Mouse (Mus musculus) gastrocnemius, adult 18-20 months (tissue): ENCODE results near the gene Acvr1. TPM values are rescaled to one million over a fixed set of nuclear protein-coding genes. Genes with fewer than 3 reads are reported as not detected.

Experiments
- DNase-seq: peaks from one replicate; pipeline ENCODE4 v3.0.0; 2021; ENCODE audit warnings: low spot score
- total RNA-seq, 2 experiments: library from RNA; stranded (reverse); gene quantifications; 2 replicates each; pipeline ENCODE4 v1.2.3; 2021

Acvr1 gene
- total RNA-seq, 2 experiments from 2014 or later: 20.6 to 26.8 TPM

GRCm38 (mm10) chr2:58520727-58521126, 46.2 kb downstream of the Acvr1 start:
- no peak for DNase-seq

DNA sequence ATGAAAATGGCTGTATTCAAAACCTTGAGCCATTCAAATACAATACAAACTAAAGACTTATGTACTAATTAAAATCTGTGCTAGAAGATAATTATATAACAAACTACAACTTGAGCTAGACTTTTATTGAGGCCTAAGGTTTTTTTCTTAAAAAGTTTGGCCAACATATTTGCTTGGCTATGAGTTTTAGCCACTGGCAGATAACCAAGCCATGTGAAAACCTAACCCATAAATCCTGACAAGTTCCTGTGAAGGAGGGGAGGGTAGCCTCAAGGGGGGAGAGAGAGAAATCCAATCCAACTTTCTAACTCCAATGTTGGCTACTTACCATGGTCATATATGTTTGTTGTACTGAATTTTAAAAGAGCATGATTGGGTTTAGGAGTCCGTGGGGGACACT, 48.4 kb downstream of the Acvr1 start:
- DNase-seq: no peak

DNA sequence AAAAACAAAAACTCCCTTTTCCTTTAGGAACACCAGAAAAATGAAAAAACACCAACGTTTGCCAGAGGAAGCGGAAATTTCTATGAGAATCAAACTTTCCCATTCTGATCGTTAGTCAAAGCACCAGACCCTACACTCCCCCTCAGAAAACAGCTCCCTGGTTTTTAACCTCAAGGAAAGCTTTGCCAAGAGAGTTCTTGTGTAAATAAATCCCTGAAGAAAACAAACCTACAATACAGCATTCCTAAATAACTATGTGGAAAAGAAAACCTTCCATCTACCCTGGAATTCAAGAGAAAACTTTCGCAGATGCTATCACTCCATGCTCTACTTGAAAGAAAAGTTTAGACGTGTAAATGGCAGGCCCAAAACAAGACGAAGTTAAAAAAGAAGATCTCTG, 50.0 kb downstream of the Acvr1 start:
- DNase-seq: no peak

GRCm38 (mm10) chr2:58516000-58516399, 51.0 kb downstream of the Acvr1 start:
- no peak for DNase-seq

DNA sequence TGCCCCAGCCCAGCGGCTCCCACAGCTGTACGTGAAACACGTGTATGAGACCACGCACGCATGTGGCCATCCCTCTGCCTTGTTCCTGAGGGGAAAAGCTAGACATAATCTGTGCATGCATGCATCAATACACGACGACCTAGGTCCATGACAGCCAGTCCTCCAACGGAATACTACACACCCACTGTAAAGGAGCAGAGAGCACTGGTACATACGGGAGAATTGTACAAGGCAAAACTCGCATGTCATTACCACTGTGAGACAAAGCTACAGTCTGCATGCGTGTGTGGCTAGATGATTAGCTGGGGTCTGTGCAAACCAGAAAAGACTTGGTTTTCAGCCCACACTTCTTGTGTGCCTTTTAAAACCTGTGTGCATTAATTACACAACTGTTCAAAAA, 52.5 kb downstream of the Acvr1 start:
- no peak for DNase-seq

DNA sequence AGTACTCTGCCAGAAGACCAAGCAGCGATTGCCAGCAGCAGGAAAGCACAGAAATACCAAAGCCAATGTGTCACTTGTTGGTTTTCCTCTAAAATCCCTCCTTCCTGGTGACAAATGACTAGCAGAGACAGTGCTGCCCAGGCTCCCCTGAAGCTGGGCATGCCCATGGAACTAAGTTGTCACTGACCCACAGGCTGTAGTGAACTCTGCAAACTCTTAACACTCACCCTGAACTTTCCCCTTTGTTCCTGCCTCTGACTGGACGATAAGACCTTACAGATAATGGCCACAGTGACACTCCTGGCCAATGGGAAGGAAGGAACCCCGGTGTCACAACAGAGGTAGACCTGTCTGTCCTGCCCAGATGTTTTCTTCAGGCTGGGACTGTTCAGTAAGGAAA, 53.7 kb downstream of the Acvr1 start:
- DNase-seq: no peak

DNA sequence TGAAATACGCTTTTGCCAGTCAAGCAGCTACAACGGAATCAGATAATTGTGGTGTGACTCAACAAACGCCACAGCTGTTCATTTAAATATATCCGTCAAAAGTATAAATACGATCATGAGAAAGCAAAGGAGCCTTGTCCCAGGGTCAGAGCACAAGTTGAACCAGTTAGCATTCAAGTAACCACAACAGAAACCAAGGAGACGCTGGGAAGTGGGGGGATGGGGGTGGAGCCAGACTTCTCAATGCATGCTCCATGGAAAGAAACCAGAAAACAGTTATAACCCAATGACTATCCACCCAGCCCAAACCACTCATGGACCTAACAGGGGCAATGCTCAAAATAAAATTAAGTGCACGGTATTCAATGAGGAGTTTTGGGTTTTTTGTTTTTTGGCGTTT, 56.8 kb downstream of the Acvr1 start:
- peak; percentile 43 for DNase-seq

DNA sequence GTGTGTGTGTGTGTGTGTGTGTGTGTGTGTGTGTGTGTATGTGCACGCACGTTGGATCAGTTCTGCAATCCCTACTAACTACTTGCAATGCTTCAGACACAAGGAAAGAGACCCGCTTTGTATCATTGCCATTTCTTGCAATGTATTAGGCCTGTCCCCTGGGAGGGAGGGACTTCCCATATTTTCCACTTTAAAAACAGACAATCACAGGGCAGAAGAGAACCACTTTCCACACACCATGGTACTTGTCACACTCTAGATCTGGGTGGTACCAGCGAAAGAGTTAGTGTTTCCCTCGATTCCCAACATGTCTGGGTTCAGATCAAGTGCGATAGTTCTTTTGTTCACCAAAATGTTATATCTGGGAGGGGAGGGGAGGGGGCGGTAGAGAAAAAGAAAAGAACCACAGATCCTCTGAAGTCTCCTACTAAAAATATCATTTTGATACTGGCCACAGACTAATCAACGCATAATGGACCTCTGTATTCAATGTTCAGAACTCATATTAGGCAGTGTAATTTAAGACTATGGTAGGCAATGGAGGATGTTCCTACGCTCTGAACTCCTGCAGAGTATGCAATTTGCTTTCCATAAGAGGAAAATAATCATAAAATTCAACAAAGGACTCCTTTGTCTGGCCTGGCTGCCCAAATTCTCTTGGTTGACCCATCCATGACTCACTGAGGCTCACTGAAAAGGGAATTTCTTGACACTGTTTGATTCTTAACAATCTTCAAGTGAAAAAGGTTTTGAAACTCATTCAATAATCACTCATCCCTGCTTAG, 61.5 kb downstream of the Acvr1 start:
- DNase-seq: no peak

DNA sequence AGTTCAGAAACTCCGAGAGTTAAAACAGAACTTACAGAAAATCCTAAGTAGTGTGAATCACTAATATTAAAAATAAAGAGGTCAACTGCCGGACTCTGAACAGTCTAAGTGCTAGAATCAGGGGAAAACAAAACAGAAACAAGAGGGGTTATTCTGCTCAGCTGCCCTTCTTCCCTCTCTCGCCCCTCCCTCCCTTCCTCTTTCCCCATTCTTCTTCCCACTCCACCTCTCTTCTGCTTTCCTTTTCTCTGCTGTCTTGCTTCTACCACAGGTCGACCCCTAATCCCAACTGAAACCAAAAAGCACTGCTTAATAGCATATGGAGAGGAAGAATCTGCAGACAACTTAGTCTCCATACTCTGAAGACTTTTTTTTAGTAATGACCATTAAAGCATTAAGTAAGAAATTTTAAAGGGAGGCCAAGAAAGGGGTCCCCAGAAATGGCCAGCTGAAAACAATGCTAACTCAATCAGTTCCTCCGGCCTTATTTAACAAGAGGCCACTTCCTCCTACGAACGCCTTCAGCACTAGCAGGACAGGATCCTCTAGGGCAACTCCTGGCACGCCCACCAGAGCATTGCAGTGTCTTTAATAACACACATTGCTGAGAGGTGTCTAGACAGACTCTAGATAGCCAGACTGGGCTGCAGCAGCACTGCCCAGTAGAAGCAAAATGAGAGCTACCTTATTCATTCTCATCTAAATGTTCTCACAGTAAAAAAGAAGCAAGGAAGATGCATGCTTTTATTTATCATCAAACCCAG, 70.1 kb downstream of the Acvr1 start:
- no peak for DNase-seq

DNA sequence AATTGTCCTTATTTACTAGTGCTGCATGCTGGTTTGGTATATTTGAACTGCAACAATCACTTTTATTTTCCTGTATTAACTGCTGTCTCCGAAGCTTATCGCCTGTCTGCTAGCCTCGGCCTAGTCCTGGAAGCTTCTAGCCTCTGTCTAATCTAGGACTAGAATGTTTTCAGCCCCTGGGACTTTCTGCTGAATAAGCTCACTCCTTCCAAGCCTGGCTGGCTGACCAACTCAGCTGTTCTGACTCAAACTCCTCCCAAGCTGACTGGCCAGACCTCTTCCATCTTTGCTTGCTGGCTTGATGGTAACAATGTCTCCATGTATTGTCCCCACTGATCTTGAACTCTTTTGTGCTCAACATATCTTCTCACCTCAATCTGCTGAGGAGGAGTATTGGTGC, 71.7 kb downstream of the Acvr1 start:
- no peak for DNase-seq

DNA sequence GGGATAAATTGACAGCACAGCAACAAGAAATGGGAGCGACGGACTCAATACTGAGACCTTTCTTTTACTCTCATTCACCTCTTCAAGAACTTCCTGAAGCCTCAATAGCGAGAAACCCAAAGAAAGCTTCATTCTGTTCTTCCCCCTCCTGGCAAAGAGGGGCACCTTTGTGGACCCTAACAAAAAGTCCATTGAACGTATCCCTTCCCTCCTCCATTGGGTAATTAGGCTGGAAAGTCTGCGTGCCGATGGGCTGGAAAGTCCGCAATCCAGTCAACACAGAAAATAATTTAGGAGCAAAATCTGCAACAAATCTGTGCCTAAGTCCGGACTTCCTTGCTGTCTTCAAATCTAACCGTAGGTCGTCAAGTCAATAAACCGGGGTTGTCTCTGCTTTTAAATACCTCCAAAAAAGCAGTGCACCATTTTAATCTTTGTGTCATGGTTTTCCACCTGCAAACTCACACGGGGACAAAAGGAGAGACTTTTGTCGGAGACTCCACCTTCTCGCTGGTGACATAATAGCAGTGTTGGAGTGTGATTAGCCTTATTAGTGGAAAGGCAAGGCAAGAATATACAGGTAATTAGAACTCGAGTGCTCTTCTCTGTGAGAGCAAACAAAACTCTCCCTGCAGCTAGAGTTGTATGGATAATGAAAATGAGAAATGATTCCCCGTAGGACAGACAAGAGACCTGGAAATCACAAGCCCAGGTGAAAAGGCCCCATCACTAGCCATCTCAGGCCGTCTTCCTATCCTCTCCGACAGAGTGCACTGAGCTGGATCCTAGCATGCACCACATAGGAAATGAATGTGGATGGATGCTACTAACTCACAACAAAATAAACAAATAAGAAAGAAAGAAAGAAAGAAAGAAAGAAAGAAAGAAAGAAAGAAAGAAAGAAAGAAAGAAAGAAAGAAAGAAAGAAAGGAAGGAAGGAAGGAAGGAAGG, 73.0 kb downstream of the Acvr1 start:
- DNase-seq: no peak

DNA sequence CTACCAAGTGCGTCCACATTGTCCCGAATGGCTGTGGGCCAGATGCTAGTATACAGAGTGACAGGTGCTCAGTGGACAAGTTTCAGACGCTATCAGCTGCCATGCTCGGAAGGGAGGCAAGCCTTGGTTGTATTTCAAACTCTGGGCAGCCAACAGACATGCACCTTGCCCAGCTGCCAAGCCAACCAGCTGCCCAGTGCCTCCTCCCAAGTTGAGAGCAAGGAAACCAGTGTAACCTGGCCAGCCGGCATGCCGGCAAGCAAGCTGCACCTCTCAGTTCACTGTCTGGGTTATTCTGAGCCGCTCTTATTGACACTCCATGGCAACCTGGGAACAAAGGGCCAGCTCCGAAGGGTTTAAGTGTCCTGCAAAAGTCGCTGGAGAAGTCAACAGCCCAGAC, 77.7 kb downstream of the Acvr1 start:
- peak; percentile 86 for DNase-seq

DNA sequence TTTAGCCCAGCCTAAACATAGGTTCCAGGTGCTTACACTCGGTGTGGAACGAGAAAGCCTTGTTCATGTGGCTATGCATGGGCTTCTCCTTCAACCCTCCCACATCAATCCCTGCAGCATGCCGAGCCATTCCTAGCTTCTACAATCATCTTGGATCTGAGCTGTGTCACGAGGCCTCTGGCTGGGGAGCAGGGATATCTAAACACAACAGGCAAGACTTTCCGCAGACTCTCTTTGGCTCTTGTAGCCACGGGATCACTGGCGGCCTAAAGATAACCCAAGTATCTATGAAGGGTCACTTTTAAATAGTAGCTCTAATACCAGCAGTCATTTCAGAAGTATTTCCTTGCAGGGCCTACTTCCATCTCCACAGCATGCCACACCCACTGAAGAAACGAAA, 78.6 kb downstream of the Acvr1 start:
- peak; percentile 56 for DNase-seq

GRCm38 (mm10) chr2:58487279-58487560, 79.7 kb downstream of the Acvr1 start:
- DNase-seq: no peak

- DNase-seq: no peak
Observed at GRCm38 (mm10) chr2:58486441-58487278, 80.3 kb downstream of the Acvr1 start.

- no peak for DNase-seq
Observed at GRCm38 (mm10) chr2:58485683-58486082, 81.3 kb downstream of the Acvr1 start.

DNA sequence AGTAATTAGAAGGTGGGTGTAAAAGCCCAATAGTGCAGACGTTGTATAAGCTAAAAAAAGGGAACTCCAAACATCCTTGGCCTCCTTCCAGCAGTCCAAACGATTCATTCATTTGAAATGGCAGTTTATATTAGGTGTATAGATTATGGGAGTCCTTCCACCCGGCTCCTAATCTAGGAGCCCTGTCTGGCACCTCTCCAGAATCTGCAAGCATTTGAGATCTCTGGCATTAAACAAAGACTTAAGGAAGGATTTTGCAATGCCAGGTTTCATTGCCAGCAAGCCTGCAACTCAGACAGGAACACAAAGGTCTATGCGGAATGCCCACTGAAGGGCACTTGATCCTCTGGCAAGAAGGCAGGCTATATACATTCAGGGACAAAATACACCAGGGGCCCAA, 81.8 kb downstream of the Acvr1 start:
- no peak for DNase-seq

DNA sequence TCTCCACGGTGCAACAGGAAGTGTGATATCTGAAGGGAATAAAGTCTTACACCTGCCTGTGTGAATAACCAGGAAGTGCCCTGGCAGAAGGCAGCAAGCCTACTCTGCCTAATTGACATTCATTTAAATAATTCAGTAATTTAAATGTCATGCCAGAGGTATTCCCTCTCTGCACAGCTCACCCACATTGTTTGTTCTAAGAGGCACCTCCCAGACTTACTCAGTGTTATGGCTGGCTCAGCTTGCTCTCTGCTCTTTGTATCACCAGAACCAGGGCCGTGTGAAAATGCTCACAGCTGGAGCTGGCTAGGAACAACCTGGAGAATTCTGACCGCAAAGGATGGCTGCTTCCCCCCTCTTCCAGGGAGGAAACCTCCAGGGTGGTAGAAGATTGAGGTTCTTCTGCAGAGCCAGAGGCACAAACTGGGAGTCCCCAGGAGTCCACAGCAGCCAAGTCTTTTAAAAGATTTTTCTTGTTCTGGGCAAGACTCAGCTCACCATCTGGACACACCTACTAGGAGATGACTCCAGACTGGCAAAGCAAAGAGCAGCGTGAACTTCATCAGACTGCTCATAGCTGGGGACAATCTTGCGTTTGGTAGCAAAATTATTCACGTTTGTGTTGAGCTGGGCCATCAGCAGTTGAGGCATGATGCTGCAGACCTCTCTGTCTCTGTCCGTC, 82.5 kb downstream of the Acvr1 start:
- DNase-seq: no peak

DNA sequence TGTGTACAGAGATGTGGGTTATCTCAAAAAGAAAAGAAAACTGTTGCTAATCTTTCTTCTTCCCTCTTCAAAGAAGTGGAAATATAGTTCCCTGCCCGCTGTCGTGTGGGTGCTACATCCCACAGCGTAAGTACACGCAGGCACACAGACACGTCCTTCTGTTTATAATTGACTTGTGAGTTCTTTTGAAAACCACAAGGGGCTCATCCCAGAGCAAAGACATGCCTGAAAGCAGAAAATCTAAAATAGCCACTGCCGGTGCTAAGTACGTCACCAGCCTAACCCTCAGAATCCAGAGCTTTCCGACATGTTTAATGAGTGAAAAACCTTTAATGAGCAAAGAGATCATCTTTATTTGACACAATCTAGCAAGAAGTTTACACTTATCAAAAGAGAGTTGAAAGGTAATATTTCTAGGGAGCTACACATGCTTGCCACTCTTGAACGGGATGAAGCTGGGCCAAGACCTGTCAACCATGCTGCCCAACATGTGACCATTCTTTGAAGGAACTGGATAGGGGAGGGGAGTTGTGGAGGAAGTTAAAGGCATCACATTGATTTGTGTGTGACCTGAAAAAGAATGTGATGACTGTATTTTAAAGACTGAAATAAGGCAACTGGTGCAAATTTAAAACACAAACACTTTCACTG, 85.4 kb downstream of the Acvr1 start:
- no peak for DNase-seq

DNA sequence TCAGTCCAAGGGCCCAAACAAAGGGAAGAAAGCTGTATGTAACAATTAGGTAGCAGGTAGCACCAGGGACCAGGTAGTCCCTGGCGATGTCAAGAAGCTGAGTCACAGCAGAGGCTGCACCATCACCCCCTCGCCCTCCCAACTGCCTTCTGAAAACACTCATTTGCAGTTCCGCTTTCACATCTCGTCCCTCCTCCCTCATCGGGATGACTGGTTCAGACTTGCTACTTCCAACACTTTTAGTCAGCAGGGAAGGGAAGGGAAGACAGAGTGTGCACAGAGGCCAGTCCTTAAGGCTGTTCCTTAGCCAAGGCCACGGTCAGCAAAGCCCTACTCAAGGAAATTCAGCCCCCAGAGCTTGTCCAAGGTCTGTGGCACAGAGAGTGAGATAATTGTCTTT, 86.2 kb downstream of the Acvr1 start:
- DNase-seq: no peak
